Mouse (Mus musculus) embryonic facial prominence, embryonic 15.5 days (tissue): ENCODE measurements at regions not wholly inside any gene's neighbourhood (a gene's known extent, or its start where the extent isn't known, plus 50 kb on each side); places are given as distances from the start of the nearest gene placed in this dataset.
A peak's percentile ranks its signal among the peaks of the same experiment; 100 is the strongest.

ENCODE experiments used
- ATAC-seq: fragments of 200-750 bp; cut with Nextera tagmentation; 2 replicates; pipeline ENCODE4 v1.8.0; 2017; ENCODE audit warnings: low read depth, moderate TSS enrichment; ENCODE audit not compliant: insufficient number of reproducible peaks, low FRiP score, low TSS enrichment
- H3K27ac ChIP-seq: fragments of 300-500 bp; sonication (generic); replicated peaks from 2 replicates; pipeline ENCODE4 v1.5.1; 2015; ENCODE audit warnings: mild to moderate bottlenecking, inconsistent platforms
- H3K27me3 ChIP-seq: fragments of 300-500 bp; sonication (generic); 2 replicates; pipeline ENCODE4 v1.6.1; 2015; ENCODE audit warnings: inconsistent platforms
- H3K36me3 ChIP-seq: fragments of 300-500 bp; sonication (generic); 2 replicates; pipeline ENCODE4 v1.6.1; 2015; ENCODE audit warnings: mild to moderate bottlenecking, inconsistent platforms
- H3K4me1 ChIP-seq: fragments of 300-500 bp; sonication (generic); 2 replicates; pipeline ENCODE4 v1.6.1; 2015; ENCODE audit warnings: inconsistent platforms
- H3K4me2 ChIP-seq: fragments of 300-500 bp; sonication (generic); replicated peaks from 2 replicates; pipeline ENCODE4 v1.6.1; 2015; ENCODE audit warnings: mild to moderate bottlenecking, inconsistent platforms
- H3K4me3 ChIP-seq: fragments of 300-500 bp; sonication (generic); replicated peaks from 2 replicates; pipeline ENCODE4 v1.5.1; 2015; ENCODE audit warnings: mild to moderate bottlenecking, inconsistent platforms
- H3K9ac ChIP-seq: fragments of 300-500 bp; sonication (generic); 2 replicates; pipeline ENCODE4 v1.6.1; 2015; ENCODE audit warnings: inconsistent platforms
- H3K9me3 ChIP-seq: fragments of 300-500 bp; sonication (generic); replicated peaks from 2 replicates; pipeline ENCODE4 v1.6.1; 2016; ENCODE audit warnings: inconsistent platforms
- whole genome bisulfite sequencing: fragments of 180-500 bp; shearing (Covaris S2); methylation state at CpG from one replicate; pipeline ENCODE4 v1.1.7; 2015; 5-methylcytosine and 5-hydroxymethylcytosine counted together

DNA sequence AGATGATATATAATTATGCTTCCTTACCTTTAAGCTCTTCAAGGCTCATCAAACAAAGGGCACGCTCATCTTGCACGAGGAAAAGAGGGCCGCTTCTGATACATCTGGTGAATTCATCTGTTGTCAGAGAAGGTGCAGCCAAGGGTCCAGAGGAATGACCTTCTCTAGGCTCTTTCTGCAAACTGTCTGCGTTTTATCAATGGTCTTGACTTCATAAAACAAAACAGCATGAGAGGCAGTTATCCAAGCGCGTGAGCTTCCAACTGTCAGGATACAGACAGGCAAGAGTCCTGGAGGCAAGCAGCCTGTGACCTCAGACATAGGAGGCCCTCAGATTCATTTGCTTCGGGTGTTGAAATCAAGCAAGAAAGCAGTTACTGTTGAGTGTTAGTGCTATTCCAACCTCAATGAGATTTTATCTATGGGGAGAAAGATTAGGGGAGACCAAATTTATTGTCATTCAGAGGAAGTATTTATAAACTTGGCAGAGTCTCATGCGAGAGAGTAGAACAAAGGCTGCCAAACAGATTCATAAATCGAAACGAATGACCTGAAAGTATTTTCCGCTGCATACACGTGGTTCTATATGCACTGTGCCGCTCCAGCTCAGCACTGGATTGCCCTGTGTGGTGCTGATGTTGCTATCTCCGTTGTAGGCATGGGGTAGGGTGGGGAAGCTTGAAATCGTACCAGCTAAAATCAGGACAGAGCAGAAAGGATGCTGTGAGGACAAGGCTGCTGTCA lies 107.2 kb upstream of the Vangl1 start:
- no peaks in the 10 kb centered on the region for H3K9me3 ChIP-seq
- H3K4me2 ChIP-seq, result no peak overlapping the region
- no peak for ATAC-seq
- no peak overlapping the region for H3K9ac ChIP-seq
- H3K36me3 ChIP-seq, result no peaks in the 10 kb centered on the region
- WGBS, result 52% methylated on average over 15 of the region's 15 CpGs
- H3K4me1 ChIP-seq, result no peaks in the 10 kb centered on the region
- no peak overlapping the region for H3K27ac ChIP-seq
- no peak overlapping the region for H3K4me3 ChIP-seq
- no peaks in the 10 kb centered on the region for H3K27me3 ChIP-seq

DNA sequence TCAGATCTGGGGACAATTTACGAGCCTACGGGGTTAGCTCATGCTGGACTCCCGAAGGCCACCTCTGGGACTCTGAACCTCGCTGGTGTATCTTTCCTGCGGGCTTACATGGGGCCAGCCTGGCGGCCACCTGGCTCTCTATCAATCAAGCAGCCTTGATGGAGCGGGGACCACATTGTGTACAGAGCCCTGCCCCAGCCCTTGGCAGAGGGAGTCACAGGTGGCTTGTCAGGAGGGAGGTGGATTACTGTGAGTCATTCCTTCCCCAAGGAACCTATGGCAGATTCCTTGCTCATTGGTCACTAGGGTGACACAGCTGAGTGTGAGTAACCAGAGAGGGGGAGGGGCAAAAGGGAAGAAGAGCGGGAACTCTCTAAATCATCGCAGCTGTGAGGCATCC lies 105.8 kb upstream of the Vangl1 start:
- Histone ChIP-seq H3K9me3 (no peaks in the 10 kb centered on the region), H3K27ac (no peak overlapping the region), H3K4me2 (no peak overlapping the region), H3K36me3 (no peaks in the 10 kb centered on the region), H3K27me3 (no peaks in the 10 kb centered on the region), H3K9ac (no peak overlapping the region), H3K4me1 (no peaks in the 10 kb centered on the region), H3K4me3 (no peak overlapping the region)
- ATAC-seq, result no peak
- WGBS, result 75% methylated on average over 9 of the region's 9 CpGs

DNA sequence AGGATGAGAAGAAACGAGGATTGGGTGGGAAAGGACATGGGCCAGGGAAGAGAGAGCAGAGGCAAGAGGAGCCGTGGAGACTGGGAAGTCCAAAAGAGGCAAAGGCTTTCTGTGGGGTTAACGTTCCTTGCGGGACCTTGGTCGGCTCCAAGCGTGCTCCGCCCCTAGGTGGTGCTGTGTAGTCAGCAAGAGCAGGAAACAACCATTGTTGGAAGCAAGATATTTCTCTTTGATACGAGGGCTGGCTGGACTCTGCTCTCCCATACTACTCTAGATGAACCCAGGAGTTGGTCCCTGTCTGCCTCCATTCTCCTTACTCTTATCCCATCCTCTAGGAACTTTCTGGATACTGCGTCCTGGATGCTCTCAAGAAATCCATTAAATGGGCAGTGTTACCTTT lies 105.3 kb upstream of the Vangl1 start:
- ATAC-seq, result 0 out of 2 replicates have a peak, but pooled peaks have one; percentile 29
- Histone ChIP-seq H3K27ac (no peak overlapping the region), H3K4me1 (no peaks in the 10 kb centered on the region), H3K9ac (no peak overlapping the region), H3K36me3 (no peaks in the 10 kb centered on the region), H3K4me2 (no peak overlapping the region), H3K27me3 (no peaks in the 10 kb centered on the region), H3K4me3 (no peak overlapping the region), H3K9me3 (no peaks in the 10 kb centered on the region)
- WGBS, result 21% methylated on average over 9 of the region's 9 CpGs

DNA sequence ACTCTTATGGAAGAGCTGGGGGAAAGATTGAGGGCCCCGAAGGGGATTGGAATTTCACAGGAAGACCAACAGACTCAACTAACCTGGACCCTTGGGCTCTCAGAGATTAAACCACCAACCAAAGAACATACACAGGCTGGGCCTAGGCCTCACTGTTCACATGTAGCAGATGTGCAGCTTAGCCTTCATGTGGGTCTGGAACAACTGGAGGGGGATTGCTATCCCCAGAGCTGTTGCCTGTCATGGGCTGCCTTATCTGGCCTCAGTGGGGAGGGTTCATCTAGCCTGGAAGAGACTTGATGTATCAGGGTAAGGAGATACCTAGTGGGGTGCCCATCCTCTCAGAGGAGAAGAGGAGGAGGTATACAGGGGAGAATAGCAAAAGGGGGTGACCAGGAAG lies 103.2 kb upstream of the Vangl1 start:
- H3K4me3 ChIP-seq, result no peak overlapping the region

DNA sequence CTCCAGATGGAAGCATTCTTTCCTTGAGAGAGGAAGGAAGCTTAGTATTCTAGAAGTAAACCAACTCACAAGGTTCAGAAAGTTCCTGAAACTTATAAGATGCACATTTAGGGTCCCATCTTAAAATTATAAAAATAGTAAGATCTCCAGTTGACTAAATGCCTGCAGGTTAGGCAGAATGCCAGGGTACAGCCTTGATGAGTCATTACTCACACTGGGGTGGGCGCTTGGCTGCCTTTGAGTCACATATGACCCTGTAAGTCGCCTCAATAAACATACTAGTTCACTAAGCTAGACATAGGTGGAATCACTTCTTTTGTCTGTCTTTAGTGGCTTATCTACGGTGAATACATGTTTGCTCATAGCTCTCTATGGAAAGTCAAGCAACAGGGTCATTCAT lies 87.9 kb upstream of the Vangl1 start:
- Histone ChIP-seq H3K4me1 (no peaks in the 10 kb centered on the region), H3K9me3 (no peaks in the 10 kb centered on the region), H3K27me3 (no peaks in the 10 kb centered on the region), H3K4me3 (no peak overlapping the region), H3K4me2 (no peak overlapping the region), H3K36me3 (no peaks in the 10 kb centered on the region), H3K9ac (no peak overlapping the region), H3K27ac (no peak overlapping the region)
- 87% methylated on average over 3 of the region's 3 CpGs for WGBS
- ATAC-seq, result no peak

More for the DNA sequence above, 103.2 kb upstream of the Vangl1 start:
- Histone ChIP-seq H3K4me2 (no peak overlapping the region), H3K9ac (no peak overlapping the region), H3K9me3 (no peaks in the 10 kb centered on the region), H3K36me3 (no peaks in the 10 kb centered on the region), H3K27ac (no peak overlapping the region), H3K27me3 (no peaks in the 10 kb centered on the region), H3K4me1 (no peaks in the 10 kb centered on the region)
- WGBS, result 57% methylated on average over 1 of the region's 1 CpGs
- ATAC-seq, result no peak

DNA sequence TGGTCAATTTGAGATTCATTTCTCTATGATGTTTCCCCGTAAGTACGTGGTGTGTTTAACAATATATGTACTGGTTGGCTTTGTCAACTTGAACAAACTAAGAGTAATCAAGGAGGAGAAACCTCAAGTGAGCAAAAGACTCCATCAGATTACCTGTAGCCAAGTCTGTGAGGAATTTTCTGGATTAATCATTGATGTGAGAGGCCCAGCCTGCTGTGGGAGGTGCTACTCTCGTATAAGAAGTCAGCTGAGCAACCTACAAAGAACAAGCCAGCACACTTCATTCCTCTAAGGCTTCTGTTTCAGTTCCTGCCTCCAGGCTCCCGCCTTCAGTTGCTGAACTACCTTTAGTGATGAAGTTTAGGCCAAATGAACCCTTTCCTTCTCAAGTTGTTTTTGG lies 77.5 kb upstream of the Vangl1 start:
- no peaks in the 10 kb centered on the region for H3K27me3 ChIP-seq
- H3K9me3 ChIP-seq, result no peaks in the 10 kb centered on the region
- no peaks in the 10 kb centered on the region for H3K36me3 ChIP-seq
- H3K27ac ChIP-seq, result no peak overlapping the region
- no peak overlapping the region for H3K9ac ChIP-seq
- H3K4me1 ChIP-seq, result no peaks in the 10 kb centered on the region
- ATAC-seq, result no peak
- H3K4me2 ChIP-seq, result no peak overlapping the region
- H3K4me3 ChIP-seq, result no peak overlapping the region
- WGBS, result 74% methylated on average over 4 of the region's 4 CpGs

DNA sequence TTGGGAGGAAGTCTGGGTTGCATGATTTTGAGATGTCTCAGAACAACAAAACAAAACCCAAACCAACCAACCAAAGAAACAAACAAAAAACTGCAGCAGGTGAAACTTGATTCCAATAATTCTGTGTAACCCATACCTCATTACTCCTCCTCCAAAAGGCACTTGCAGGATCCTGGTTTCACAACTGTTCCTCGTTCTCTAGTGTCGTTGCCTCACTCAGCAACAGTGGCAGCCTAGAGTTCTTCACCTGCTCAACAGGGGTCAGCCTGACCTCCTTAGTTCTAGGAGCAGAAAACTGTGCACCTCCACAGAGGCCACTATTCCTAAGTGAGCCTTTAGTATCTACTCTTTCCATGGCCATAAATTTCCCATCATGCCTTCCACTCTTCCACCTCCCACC lies 72.3 kb upstream of the Vangl1 start:
- Histone ChIP-seq H3K9ac (no peak overlapping the region), H3K4me1 (peaks cover 4% of the 10 kb centered on the region; the same call in 1 of the 2 replicates), H3K4me3 (no peak overlapping the region), H3K27me3 (no peaks in the 10 kb centered on the region), H3K27ac (no peak overlapping the region), H3K9me3 (no peaks in the 10 kb centered on the region), H3K36me3 (no peaks in the 10 kb centered on the region), H3K4me2 (no peak overlapping the region)
- 63% methylated on average over 2 of the region's 2 CpGs for WGBS
- ATAC-seq, result no peak

DNA sequence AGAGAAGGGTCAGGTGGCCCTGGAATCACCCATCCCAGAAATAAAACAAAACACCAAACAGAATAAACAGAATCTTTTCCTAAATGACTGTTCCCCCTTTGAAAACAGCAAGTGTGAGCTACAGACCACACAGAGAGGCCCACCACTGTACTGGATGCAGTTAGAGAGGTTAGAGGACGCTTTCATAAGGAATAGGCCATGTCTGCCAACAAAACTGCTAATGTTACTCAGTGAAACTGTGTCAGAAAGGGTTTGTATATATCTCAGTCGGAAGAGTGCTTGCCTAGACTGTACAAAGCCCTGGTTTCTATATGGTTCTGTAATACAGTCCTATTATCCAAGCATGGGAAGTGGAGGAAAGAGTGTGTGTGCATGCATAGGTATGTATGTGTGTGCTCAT lies 71.8 kb upstream of the Vangl1 start:
- H3K27ac ChIP-seq, result no peak overlapping the region
- no peak overlapping the region for H3K9ac ChIP-seq
- ATAC-seq, result no peak
- no peaks in the 10 kb centered on the region for H3K9me3 ChIP-seq
- peaks cover 4% of the 10 kb centered on the region; the same call in 1 of the 2 replicates for H3K4me1 ChIP-seq
- WGBS, result 68% methylated on average over 2 of the region's 2 CpGs
- H3K36me3 ChIP-seq, result no peaks in the 10 kb centered on the region
- no peak overlapping the region for H3K4me3 ChIP-seq
- H3K4me2 ChIP-seq, result no peak overlapping the region
- no peaks in the 10 kb centered on the region for H3K27me3 ChIP-seq

DNA sequence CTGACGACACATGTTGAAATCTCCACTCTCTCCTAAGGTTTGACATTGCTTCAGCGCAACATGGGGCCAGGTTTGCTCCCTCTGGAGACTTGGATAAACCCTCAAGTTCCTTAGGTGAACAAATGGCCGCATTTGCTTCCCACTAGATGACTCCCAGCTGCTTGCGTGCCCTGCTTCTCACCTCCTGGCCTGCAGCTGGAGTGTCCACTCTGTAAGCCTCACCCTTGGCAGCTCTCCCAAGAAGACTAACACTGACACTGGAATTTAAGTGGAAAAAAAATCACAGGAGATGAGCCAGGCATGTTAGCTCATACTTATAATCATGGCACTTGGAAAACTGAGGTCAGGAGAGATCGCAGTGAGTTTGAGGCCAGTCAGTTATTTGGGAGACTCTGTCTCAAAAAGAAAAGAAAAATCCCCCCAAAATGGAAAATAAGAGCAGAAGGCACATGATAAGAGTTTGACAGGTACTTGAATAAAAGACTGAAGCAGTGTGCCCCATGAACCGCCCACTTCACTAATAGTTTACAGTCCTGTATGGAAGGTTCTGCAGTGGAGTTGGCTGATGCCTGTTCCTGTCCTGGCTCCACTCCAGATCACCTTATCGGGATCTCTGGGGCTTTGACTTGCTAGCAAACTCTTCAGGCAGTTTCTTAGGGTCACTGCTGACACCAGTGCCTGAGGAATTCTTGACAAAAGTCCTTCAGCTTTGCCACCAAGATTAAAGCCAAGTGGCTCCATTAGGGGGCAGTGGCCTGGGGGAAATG lies 70.9 kb upstream of the Vangl1 start:
- no peak for ATAC-seq
- no peak overlapping the region for H3K27ac ChIP-seq
- H3K4me3 ChIP-seq, result no peak overlapping the region
- no peaks in the 10 kb centered on the region for H3K27me3 ChIP-seq
- H3K36me3 ChIP-seq, result no peaks in the 10 kb centered on the region
- H3K9me3 ChIP-seq, result no peaks in the 10 kb centered on the region
- no peak overlapping the region for H3K9ac ChIP-seq
- 73% methylated on average over 7 of the region's 7 CpGs for WGBS
- peaks cover 4% of the 10 kb centered on the region; the same call in 1 of the 2 replicates for H3K4me1 ChIP-seq
- H3K4me2 ChIP-seq, result no peak overlapping the region

DNA sequence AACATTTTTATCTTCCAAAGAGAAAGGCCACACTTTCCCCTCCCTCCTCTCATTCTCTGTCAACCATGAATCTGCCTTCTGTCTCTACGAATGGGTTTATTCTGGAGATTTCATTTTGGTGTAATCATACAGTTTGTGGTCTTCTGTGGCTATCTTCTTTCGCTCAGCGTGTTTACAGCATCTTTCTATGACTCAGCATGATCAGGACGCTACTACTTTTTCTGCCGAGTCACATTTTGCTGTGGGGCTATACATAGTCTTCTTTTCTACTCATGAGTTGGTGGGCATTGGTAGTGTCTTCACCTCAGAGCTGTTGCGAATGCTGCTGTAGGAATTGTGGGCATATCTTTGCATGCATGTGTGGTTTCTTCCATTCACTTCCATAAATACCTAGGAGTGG lies 66.3 kb upstream of the Vangl1 start:
- WGBS, result 88% methylated on average over 6 of the region's 6 CpGs
- no peak overlapping the region for H3K4me3 ChIP-seq
- H3K27ac ChIP-seq, result no peak overlapping the region
- no peak for ATAC-seq
- no peak overlapping the region for H3K4me2 ChIP-seq
- no peaks in the 10 kb centered on the region for H3K9me3 ChIP-seq
- H3K27me3 ChIP-seq, result no peaks in the 10 kb centered on the region
- H3K4me1 ChIP-seq, result peaks cover 13% of the 10 kb centered on the region; the same call in 1 of the 2 replicates
- no peak overlapping the region for H3K9ac ChIP-seq
- no peaks in the 10 kb centered on the region for H3K36me3 ChIP-seq

DNA sequence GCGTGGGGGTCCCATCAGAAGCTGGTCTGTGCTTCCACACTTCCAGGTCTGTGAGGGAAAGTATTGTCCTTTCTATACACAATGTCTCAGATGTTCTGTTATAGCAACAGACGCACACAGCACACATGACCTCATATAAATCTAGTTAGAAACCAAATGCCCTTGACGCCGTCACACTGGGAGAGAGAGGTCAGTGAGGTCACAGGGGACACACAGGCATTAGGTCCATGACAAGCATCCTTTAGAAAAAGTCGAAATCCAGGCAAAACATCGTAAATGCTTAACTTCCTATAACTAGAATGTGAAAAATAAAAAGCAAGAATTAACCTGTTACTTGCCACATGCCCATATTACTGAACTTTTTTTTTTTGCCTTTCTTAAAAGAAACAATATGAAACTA lies 65.8 kb upstream of the Vangl1 start:
- no peaks in the 10 kb centered on the region for H3K9me3 ChIP-seq
- whole genome bisulfite sequencing, result 59% methylated on average over 6 of the region's 6 CpGs

More for the DNA sequence above, 65.8 kb upstream of the Vangl1 start:
- H3K9ac ChIP-seq, result no peak overlapping the region
- no peak overlapping the region for H3K4me3 ChIP-seq
- no peak overlapping the region for H3K27ac ChIP-seq
- peaks cover 10% of the 10 kb centered on the region; the same call in 1 of the 2 replicates for H3K4me1 ChIP-seq
- ATAC-seq, result no peak
- no peaks in the 10 kb centered on the region for H3K27me3 ChIP-seq
- no peaks in the 10 kb centered on the region for H3K36me3 ChIP-seq
- H3K4me2 ChIP-seq, result no peak overlapping the region
